Mouse (Mus musculus) naive thymus-derived CD4-positive, alpha-beta T cell, adult 2 months (primary cell): ENCODE data around the gene Pde8b.

Source experiments
- DNase-seq: peaks from one replicate; pipeline ENCODE4 v3.0.0-alpha.2; 2011; ENCODE audit warnings: low read depth

Pde8b gene

DNA sequence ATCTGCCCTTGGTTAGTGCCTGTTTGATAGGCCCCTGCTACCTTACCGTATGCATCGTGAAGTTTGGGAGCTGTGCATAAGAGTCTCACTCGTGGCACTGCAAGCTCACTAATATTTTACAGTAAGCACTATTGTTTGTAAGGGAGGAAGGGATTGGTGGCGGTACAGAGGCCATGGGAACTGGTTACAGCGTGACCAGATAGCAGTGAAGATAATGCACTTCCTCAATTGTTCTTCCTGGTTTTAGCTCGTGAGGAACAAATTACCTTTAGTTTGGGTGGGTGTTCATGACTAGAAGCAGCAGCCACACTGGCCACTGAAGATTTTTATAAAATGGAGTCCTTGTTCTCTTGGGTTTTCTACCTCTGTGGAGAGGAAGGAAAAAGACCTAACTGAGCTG, 230.8 kb downstream of the Pde8b start:
- DNase-seq, result no peak

DNA sequence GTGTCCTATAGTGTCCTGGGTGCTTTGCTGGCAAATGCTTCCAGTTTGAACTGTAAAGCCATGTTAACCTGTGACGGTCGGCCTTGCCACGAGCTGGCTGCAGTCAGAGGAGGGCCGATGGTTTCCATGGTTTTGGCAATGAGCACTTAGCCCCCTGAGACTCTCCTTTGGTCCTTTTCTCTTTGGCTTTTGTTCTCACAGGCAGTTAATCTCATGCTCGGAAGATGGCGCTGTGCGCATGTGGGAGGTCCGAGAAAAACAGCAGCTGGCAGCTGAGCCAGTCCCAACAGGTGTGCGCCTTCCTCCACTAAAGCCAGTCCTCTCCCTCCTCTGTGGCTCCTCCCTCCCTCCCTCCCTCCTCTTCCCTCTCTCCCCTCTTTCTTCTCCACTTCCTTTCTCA, 232.2 kb downstream of the Pde8b start:
- peak; percentile 23 for DNase-seq

GRCm38 (mm10) chr13:95017278-95017677, 232.9 kb downstream of the Pde8b start:
- DNase-seq, result no peak

DNA sequence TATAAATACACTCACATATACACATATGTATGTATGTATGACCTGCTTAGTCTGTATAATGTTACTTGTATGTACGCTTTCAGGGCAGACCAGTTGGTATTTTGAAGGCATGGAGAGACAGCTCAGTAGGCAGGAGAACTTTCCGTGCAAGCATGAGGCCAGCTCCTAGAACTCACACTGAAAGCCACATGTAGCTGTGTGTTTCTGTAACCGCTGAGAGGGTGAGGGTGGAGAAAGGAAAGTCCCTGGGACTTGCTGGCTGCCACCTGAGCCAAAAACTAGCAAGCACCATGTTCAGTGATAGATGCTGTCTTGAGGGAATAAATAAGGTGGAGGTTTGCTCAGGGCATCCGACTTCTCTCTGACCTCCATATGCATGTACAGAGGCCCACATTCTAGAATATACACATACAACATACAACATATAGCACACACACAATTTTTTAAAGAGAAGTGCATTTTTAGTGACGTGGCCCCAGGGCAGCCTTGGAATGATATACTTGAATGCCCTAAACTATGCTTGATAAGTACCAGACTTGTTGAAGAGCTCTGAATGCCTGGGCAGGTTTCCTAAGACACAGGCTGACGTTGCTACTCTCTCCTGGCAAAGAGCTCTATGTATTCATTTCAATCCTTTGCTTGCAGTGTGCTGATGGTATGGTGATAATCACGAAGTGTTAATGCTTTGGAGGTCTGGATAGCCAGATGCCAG, 238.4 kb downstream of the Pde8b start:
- no peak for DNase-seq

GRCm38 (mm10) chr13:95009261-95009660, 240.9 kb downstream of the Pde8b start:
- DNase-seq, result no peak

DNA sequence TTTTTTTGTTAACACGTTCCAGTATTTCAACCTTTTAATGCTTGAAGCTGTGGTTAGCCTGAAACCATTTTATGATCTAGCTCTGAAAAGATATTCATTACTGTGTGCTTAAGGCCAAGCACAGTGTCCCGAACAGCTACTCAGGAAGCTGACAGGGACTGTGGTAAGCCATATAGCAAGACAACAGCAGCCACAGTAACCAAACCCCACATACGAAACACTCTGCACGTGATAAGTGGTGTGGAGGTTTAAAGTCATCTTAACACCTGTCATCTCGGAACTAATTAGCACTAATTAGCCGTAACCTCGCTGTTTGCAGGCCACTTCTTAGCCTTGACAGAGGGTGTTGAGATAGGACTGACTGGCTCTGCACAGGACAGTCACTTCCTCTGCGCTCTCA, 242.9 kb downstream of the Pde8b start:
- DNase-seq, result no peak

DNA sequence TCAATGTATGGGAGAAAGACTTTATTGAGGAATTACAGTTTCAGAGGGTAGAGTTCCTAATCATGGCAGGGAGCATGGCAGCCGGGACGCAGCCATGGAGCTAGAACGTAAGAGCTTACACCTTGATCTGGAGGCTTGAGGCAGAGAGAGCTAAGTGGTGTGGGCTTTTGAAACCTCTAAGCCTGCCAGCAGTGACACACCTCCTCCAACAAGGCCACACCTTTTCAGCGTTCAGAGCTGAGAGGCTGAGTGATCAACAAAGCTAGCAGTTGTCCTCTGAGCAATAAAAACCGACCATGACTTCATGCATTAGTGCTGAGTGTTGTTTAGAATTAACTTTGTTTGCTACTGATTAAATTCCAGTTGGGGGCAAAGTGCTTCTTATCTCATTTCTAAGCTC, 259.6 kb downstream of the Pde8b start:
- DNase-seq, result no peak

DNA sequence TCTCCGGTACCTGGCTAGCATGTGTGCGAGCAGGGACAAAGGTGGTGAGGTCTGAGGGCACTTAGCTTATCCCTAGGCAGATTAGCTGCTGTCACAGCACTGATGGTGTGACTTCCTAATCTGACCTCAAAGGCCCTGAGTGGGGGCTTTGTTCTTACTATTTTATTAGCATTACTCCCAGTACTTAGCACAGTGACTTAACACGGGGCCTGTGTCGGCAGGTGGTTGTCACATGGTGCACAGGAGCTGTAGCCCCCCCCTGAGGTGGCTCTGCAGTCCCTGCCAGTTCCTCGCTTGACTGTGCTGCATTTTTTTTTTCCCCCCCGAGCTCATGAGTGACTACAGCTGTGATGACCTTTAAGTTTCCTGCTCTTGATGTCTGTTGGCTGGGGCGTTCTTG, 271.1 kb downstream of the Pde8b start:
- DNase-seq, result no peak

DNA sequence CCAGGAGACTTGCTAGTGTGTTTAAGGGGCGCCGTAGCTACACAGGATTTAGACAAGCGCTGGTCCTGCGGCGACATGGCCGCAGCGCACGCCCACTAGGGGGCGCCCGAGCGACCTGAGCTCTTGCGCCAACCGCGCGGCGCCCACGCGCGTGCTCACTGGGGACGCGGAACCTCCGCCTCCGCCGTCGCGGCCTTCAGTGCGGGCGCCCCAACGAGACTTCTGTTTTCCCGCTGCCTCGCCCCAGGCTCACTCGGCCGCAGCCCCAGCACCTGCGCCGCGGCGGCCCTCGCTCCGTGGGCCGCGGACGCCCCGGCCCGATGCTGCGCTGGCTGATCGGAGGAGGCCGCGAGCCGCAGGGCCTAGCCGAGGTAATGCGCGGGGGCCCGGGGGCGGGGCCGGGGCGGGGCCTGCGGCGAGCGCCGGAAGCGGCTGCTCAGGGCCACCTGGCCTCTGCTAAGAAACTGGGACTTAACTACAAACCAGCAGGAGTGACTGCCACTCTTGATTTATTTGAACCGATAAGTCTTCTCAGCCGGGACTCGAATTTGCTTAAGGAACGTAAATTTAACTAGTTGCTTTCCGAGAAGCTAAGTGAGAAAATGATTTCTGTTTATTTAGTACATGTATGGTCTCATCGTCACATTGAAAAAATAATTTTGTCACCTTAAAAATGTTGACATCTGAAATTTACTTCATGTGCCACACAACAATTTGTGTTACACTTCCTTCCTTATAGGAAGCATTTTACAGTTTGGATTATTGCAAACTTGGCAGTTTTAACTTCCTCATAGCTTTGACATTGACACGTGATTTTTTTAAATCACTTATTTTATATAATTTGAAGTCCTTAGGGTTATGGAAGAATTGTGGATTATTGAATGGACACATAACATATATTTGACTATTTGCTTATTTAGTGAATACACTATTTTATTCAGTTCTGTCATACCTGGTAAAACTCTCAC, 273.6 kb downstream of the Pde8b start, which contains the start of gene Wdr41:
Gene Wdr41 (plus strand): TSS at position 126 of the 968 bp plus-strand sequence.
- peak; percentile 97 for DNase-seq

- DNase-seq, result no peak
Observed at GRCm38 (mm10) chr13:94975828-94976218, 274.3 kb downstream of the Pde8b start.
